Mouse (Mus musculus): ENCODE data around the gene Slc47a1.
"Not testable (repeated sequence)": the region's sequence is repeated elsewhere in the genome, so short reads cannot be mapped to it uniquely, and the experiment has no call there.

Gene Slc47a1

GRCm38 (mm10) chr11:61319923-61320567 lies 58.1 kb downstream of the Slc47a1 start:
- DNase-seq (ENCODE audit: low read depth, low spot score), result no peak

GRCm38 (mm10) chr11:61319233-61319922 lies 58.8 kb downstream of the Slc47a1 start:
- no peak for DNase-seq (ENCODE audit: low read depth, low spot score)

DNA sequence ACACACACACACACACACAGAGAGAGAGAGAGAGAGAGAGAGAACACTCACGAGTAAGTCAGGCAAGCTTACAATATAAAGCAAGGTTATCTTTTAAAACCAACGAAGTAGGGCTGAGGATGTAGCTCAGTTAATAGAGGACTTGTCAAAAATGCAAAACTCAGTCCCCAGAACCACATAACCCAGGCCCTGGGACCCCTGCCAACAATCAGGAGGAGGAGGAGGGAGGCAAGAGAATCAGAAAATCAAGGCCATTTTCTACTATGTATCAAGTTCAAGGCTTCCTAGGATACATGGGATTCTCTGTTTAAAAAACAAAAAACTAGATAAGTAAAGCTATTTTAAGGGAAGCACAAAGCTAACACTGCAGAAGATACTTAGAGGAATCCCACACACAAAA lies 61.3 kb downstream of the Slc47a1 start:
- DNase-seq (ENCODE audit: low read depth, low spot score), result no peak

DNA sequence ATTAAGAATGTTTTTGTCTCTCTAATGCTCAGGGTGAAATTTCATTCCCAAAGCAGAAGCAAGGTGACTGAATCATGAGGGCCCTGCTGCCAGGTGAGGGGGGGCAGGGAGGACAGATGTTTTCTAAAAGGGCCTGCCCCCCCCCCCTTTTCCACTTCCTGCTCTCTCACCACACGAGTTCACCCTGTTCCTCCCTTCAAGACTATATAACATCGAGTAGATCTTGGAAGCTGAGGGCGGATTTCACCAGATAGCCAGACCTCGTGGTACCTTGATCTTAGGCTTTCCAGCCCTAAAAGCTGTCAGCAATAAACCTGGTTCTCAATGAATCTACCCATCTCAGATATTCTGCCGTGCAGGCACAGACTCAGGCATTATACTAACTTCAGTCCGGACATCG lies 67.8 kb downstream of the Slc47a1 start:
- DNase-seq (ENCODE audit: low read depth, low spot score), result no peak

- no peak for DNase-seq (ENCODE audit: low read depth, low spot score)
Observed at GRCm38 (mm10) chr11:61309831-61310230, 68.3 kb downstream of the Slc47a1 start.

- no peak for DNase-seq (ENCODE audit: low read depth, low spot score)
Observed at GRCm38 (mm10) chr11:61307795-61308194, 70.3 kb downstream of the Slc47a1 start.

- DNase-seq (ENCODE audit: low read depth, low spot score), result no peak
Observed at GRCm38 (mm10) chr11:61305377-61305776, 72.8 kb downstream of the Slc47a1 start.

- DNase-seq (ENCODE audit: low read depth, low spot score), result not testable (repeated sequence)
Observed at GRCm38 (mm10) chr11:61304535-61304934, 73.6 kb downstream of the Slc47a1 start.

GRCm38 (mm10) chr11:61300716-61301392 lies 77.3 kb downstream of the Slc47a1 start:
- no peak for DNase-seq (ENCODE audit: low read depth, low spot score)

- DNase-seq (ENCODE audit: low read depth, low spot score), result no peak
Observed at GRCm38 (mm10) chr11:61300205-61300604, 77.9 kb downstream of the Slc47a1 start.

DNA sequence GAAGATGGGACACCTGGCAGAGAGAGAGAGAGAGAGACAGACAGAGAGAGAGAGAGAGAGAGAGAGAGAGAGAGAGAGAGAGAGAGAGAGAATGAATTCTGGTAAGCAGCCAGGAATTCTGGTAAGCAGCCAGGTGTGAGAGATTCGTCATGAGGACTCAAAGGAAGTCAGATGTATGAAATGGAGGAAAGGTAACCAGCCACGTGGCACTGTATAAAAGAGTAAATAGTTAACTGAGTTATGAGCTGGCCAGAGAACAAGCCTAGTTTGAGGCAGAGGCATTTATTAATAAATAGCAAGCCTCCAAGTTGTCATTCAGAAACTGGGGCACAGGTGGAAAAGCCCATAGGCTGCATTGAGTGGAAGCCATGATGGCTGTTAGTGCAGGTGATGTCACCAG lies 80.2 kb downstream of the Slc47a1 start:
- no peak for DNase-seq (ENCODE audit: low read depth, low spot score)

DNA sequence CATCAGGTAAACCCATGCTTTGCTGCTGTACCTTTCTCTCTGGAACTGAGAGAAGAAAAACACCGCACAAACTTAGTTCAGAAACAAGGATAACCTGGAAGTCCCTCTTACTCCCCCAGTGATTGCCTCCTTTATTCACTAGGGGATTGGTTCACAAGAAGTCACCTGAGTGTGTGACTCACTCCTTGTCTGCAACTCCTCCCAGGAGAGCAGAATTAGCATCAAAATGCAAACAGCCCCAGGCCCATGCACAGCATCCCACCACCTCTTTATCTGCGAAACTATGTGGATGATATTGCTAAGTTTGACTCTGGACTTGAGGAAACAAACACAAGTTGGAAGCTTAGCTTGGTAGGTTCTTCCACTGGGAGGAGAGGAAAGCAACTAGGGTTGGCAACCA lies 80.8 kb downstream of the Slc47a1 start:
- no peak for DNase-seq (ENCODE audit: low read depth, low spot score)

DNA sequence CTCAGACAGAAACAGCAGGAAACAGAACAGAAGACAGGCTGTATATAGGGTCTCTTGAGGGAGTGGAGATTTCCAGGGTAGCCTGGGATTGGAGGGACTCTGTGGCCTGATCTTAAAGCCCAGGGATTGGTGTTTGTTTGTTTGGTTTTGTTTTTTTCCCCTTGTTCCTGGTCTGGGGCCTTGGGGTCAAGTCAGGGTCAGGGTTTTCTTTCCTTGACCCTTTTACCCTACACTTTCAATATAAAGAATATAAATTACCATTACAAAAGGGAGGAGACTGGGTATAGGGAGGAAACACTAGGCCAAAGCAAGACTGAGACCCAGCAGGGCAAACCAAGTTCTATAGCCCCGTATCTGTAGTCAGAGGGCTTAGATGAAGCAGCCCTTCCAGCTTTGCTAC lies 81.6 kb downstream of the Slc47a1 start:
- no peak for DNase-seq (ENCODE audit: low read depth, low spot score)

DNA sequence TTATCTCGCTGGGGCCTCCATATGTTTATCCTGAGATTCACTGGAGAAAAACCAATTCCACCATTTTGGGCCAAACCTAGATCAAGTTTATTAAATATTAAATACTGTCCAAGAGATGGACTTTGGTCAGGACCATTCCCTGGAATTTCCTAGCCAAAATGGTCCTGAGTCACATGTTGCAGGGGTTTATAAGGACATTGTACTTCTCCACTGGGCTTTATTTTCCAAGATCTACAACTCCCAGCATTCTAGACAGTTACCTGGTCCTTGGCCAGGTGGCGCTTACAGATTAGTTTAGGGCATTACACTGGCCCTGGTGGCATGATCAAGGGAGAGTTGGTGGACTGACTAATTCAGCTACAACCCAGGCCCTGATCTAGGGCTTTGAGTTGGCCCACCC lies 82.6 kb downstream of the Slc47a1 start:
- DNase-seq (ENCODE audit: low read depth, low spot score), result no peak

GRCm38 (mm10) chr11:61294431-61294830 lies 83.7 kb downstream of the Slc47a1 start:
- no peak for DNase-seq (ENCODE audit: low read depth, low spot score)
